Mouse (Mus musculus) left cerebral cortex, adult 18-20 months (tissue): Measurements from ENCODE around the gene Cd300lf. TPM values are rescaled to one million over a fixed set of nuclear protein-coding genes. Genes with fewer than 3 reads are reported as not detected.

Experiments
- DNase-seq, 2 experiments: peaks; one replicate each; pipeline ENCODE4 v3.0.0; 2021 to 2022; ENCODE audit warnings: low spot score in 2 of 2, mixed read lengths in 1 of 2
- long read RNA-seq, 2 experiments: library from polyadenylated mRNA; stranded (forward); transcript quantifications; one replicate each; pipeline ENCODE4 v2.0.0; 2021
- total RNA-seq, 2 experiments: library from RNA; stranded (reverse); gene quantifications; 2 replicates each; pipeline ENCODE4 v1.2.3; 2021

Cd300lf gene
- total RNA-seq: under 1 TPM; 0.30 to 0.42 TPM
- long read RNA-seq, experiment 1, partial matches to known transcripts: 0 of 1 reads
- long read RNA-seq, experiment 1, other reads (novel, unspliced or antisense): 0 of 1 reads
- long read RNA-seq, experiment 2, partial matches to known transcripts: 0 of 1 reads
- long read RNA-seq, experiment 2, other reads (novel, unspliced or antisense): 0 of 1 reads

GRCm38 (mm10) chr11:115133800-115134199, at the start of gene Cd300lf:
TSS of gene Cd300lf (minus strand) at chr11:115133992.
- no peak for DNase-seq

GRCm38 (mm10) chr11:115181913-115182638, 48.3 kb upstream of the Cd300lf start:
- DNase-seq: peak; percentile 73 to 84

- no peak for DNase-seq
These were observed 46.1 kb upstream of the Cd300lf start for GRCm38 (mm10) chr11:115179881-115180280.

- peak in 1 of 2 experiments; percentile 22 for DNase-seq
These were observed 45.4 kb upstream of the Cd300lf start for GRCm38 (mm10) chr11:115179191-115179590.

GRCm38 (mm10) chr11:115178766-115179165, 45.0 kb upstream of the Cd300lf start:
- no peak for DNase-seq

GRCm38 (mm10) chr11:115177559-115178195, 43.9 kb upstream of the Cd300lf start:
- DNase-seq: no peak

GRCm38 (mm10) chr11:115176399-115177190, 42.8 kb upstream of the Cd300lf start:
- DNase-seq: no peak

GRCm38 (mm10) chr11:115173549-115174339, 40.0 kb upstream of the Cd300lf start:
- no peak for DNase-seq

GRCm38 (mm10) chr11:115172825-115173287, 39.1 kb upstream of the Cd300lf start:
- no peak for DNase-seq

- no peak for DNase-seq
These were observed 37.3 kb upstream of the Cd300lf start for GRCm38 (mm10) chr11:115171125-115171524.

GRCm38 (mm10) chr11:115169430-115169829, 35.6 kb upstream of the Cd300lf start:
- no peak for DNase-seq

- no peak for DNase-seq
These were observed 33.9 kb upstream of the Cd300lf start for GRCm38 (mm10) chr11:115167631-115168249.

GRCm38 (mm10) chr11:115166776-115167175, 33.0 kb upstream of the Cd300lf start:
- DNase-seq: no peak

GRCm38 (mm10) chr11:115164976-115165374, 31.2 kb upstream of the Cd300lf start:
- no peak for DNase-seq

- no peak for DNase-seq
These were observed 30.7 kb upstream of the Cd300lf start for GRCm38 (mm10) chr11:115164341-115164975.

GRCm38 (mm10) chr11:115163568-115164150, 29.9 kb upstream of the Cd300lf start:
- DNase-seq: no peak

GRCm38 (mm10) chr11:115162832-115163480, 29.2 kb upstream of the Cd300lf start, which contains the start of gene Slc9a3r1:
TSS of gene Slc9a3r1 (plus strand) at chr11:115163341.
- DNase-seq: peak; percentile 84 to 89

- no peak for DNase-seq
These were observed 28.4 kb upstream of the Cd300lf start for GRCm38 (mm10) chr11:115162205-115162601.
